Mouse (Mus musculus) large intestine, adult 2 months (tissue): Measurements from ENCODE around the gene Cyp2f2. TPM values are rescaled to one million over a fixed set of nuclear protein-coding genes. Genes with fewer than 3 reads are reported as not detected.

Experiments
- DNase-seq: peaks from one replicate; pipeline ENCODE4 v3.0.0-alpha.2; 2012; ENCODE audit warnings: low read depth, low spot score
- WGBS: fragments of 180-500 bp; shearing (Covaris S2); methylation state at CpG from one replicate; pipeline ENCODE4 v1.1.7; 2018; 5-methylcytosine and 5-hydroxymethylcytosine counted together
- polyA plus RNA-seq: library from polyadenylated mRNA; depleted of rRNA; stranded (reverse); fragments of >200 nt; gene quantifications from 2 replicates; pipeline ENCODE4 v1.2.3, GENCODE M21; 2012; rRNA removed

The Cyp2f2 gene
- polyA plus RNA-seq, result 0.18 and 0.22 TPM in 2 replicates

DNA sequence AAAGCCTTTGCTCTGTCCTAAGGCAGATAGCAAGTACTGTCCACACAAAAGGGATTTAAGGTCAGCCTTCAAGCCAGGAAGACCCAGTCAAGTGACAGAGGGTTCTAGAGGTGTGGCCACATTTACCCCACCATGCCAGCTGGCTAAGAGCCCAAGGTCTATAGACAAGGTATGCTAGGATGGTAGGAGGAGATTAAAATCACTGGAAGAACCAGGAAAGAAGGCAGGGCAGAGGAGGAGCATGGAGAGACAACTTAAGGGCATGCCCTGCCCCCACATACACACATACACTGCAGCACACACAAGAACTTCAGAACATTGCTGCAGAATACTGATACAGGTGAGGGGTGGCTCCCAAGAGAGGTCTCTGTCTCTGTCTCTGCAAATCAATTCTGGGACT is at the start of gene Cyp2f2:
Gene Cyp2f2 (plus strand): TSS at position 234 of the 400 bp plus-strand sequence.
- DNase-seq, result peak; percentile 50

DNA sequence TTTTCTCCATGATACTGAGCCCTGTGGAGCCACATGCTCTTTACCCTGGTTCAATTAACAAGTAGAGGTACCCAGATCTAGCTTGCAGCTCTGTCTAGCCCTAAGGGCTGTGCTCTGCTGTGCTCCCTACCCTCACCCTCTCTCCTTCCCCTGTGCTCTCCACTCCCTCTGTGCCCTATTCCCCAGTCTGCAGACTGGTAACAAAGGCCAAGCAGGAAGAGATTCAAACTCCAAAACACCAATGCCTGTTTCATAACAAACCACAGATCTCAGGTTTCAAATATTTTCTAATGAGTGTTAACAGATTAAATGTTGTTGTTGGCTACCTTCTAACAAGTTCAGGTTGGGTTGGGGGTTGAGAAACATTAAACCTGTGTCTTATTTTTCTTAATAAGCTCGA is 41.1 kb upstream of the Cyp2f2 start:
- WGBS, result 77% methylated on average over 1 of the region's 1 CpGs
- no peak for DNase-seq

DNA sequence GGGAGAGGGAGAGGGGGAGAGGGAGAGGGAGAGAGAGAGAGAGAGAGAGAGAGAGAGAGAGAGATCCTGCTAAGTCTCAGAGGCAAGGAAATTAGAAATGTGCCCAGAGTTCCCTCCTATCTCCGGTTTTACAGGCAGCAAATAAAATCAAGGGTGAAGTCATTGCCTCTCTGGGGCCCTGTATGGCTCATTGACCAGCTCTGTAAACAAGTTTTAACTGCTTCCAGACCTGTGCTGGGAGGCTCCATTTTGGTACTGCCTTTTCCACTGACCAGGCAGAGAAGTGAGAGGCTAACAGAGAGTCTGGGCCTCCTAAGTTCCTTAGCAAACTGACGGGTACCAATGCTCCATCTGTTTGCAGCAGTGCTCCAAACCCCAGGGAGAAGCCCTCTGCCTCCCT is 38.1 kb upstream of the Cyp2f2 start:
- DNase-seq, result peak; percentile 19
- 18% methylated on average over 2 of the region's 2 CpGs for WGBS

DNA sequence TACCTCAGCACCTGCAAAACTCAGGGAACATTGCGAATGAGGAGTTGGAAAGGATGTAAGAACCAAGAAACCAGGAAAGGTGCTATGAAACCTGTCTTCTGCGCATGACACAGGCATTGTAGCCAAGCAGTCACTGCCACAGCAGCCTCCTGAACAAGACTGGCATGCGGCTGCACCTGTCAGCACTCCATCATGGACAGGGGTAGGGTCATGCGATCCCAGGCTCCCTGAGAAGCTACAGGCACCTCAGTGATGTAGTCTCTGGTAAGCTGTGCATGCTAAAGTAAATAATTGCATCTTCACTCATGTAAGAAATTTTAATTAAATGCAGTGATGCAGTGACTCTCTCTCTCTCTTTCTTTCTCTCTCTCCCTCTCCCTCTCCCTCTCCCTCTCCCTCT is 28.7 kb upstream of the Cyp2f2 start:
- WGBS, result 86% methylated on average over 4 of the region's 4 CpGs
- DNase-seq, result no peak

DNA sequence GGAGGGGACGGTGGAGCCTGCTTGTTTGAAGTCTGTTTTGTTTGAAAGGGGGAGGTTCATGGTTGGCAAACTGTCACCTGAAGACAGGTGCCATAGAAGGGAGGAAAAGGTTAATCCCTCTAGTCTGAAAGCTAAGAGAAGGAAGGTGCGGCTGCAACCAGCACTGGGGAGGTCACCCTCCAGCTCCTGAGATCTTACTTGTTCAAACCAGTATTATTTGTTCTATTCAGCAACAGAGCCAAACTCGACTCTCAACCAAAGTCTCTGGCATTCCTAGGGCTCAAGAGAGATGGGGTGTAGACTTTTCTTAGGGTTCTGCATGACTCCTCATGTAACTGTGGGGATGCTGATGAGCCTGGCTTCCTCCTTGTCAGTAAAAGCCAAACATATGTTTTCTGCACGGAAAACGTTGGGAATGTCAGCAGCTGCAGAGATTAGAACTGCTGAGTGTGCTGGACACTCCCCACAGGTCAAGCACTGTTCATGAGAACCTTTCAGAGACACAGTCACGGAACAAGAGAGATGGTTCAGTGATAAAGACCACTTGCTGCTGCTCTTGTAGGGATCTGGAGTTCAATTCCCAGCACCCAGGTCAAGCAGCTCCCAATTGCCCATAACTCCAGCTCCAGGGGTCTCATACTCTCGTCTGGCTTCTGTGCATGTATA is 27.5 kb upstream of the Cyp2f2 start:
- WGBS, result 28% methylated on average over 7 of the region's 7 CpGs
- no peak for DNase-seq

DNA sequence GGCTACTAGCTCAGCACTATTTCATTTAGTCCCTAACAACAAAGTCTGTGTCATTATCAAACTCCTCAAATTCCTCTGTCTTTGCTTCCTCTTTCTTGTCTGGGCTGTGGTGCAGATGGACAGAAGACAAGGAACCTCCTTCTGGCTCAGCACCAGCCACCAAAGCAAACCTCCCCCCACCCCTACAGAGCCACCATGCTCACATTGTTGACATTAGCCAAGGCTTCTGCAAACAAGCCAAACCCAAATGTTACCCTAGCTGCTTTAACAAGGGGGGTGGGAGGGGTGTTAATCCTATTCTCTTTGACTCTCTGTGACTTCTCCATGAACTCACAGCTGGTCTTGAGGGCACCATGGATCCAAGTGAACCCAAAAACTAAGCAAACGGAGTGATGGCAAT is 26.8 kb upstream of the Cyp2f2 start:
- 23% methylated on average over 1 of the region's 1 CpGs for WGBS

DNA sequence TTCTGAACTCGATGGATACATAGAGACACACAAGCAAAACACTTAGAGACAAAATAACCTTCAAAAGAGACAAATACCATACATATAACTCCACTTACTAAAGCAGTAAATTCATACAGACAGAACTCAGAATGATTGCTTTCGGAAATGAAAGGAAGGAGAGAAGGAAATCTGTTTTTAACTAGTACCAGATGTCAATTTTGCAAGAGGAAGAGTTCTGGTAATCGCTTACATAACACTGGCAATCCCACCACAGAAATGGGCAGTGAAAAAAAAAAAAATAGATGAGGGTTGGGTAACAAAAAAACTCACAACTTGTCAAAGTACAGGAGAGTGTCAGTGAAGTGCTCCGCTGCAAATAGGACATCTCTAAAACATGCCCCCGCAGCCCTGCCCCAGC is 14.8 kb upstream of the Cyp2f2 start:
- no peak for DNase-seq
- 68% methylated on average over 5 of the region's 5 CpGs for WGBS

More for the DNA sequence above, 26.8 kb upstream of the Cyp2f2 start:
- DNase-seq, result no peak

DNA sequence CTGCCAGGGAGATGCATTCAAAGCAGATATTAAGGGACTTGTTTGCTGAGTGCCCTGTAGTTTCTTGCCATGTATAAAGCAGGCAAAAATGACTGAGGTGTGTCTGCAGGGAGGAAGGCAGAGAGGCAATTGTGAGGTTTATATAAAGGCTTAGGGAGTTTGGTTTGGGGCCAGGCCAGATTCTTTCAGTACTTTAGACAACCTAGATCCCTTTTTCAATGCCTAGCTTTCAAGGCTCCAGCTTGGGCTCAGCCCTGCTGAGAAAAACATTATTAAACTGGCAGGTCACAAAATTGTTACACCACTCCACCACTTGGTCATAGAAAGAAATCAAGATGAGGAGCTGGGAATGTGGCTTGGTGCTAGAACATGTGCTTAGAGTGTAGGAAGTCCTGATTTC is 9.4 kb upstream of the Cyp2f2 start:
- DNase-seq, result no peak

DNA sequence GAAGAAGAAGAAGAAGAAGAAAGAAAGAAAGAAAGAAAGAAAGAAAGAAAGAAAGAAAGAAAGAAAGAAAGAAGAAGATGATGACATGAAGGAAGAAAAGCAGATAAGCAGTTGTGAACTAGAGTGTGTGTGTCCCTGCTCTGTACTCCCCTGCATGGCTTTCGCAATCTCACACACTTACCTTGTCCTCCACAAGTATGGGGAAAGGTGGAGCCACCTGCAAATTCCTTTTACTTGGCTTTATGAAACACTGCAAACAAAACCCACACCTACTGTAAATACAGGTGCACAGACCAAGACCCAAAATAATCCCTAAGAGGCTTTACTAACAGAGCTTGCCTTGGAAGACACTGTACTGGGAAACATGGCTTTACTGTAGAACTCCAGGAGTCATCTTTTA is 8.7 kb upstream of the Cyp2f2 start:
- DNase-seq, result no peak
- WGBS, result 41% methylated on average over 1 of the region's 1 CpGs

DNA sequence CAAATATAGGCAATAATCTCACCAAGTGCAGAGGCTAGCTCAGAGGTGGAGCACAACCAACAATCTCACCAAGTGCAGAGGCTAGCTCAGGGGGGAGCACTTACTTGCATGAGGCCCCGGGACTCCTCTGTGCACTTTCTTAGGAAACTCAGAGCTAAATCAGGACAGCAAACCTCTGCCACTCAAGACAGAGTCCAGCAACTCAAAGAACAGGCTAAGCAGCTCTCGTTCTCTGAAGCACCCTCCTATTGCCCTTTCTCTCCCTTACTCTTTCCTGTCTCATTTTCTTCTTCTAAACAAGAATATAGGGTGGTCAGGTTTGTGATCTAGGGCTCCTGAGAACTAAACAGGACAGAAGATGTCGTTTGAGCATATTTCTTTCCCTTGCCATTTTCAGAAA is 7.7 kb upstream of the Cyp2f2 start:
- no peak for DNase-seq
- 75% methylated on average over 3 of the region's 3 CpGs for WGBS

DNA sequence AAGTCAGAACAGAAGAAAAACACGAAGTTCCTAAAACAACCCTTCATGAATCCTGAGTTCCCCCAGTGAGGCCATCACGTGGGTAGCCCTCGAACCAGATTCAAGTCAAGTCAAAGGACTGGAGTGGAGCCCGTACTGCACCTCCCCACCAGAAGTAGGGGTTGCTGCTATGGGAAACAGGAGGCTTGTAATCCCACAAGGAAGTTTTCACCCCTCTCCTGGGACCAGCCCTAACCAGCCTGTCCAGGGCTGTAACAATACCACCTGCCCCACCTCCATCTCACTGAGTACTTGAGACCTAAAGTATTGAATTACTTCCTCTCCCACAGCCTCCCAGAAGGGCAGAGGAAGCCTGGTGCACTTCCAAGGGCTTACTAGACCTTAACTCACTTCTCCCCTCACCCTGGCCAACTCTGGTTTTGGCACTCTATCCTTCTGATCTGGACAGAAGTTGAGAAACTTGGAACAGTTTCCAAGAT is 1.6 kb upstream of the Cyp2f2 start:
- WGBS, result 48% methylated on average over 4 of the region's 4 CpGs
- no peak for DNase-seq

DNA sequence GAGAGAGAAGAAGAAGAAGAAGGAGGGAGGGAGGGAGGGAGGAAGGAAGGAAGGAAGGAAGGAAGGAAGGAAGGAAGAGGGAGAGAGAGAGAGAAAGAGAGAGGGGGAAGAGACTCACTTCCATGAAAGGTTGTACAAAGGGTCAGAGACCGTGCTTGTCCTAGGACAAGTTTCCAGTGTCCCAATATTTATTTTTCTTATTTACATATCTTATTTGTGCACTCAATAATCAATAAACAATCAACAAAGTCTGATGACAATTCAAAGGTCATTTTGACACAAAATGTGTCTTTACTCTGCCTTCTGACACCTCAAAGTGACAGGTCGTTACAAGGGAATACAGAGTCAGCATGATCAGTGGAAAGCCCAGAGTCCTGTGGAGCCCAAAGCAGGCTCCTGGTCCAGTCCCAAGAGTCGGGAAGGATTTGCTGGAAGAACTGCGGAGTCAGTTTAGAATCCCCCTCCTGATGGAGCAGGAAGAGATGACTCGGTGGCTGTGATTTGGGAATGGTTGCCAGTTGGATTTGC is 4.7 kb downstream of the Cyp2f2 start:
- no peak for DNase-seq
- WGBS, result 76% methylated on average over 5 of the region's 5 CpGs

DNA sequence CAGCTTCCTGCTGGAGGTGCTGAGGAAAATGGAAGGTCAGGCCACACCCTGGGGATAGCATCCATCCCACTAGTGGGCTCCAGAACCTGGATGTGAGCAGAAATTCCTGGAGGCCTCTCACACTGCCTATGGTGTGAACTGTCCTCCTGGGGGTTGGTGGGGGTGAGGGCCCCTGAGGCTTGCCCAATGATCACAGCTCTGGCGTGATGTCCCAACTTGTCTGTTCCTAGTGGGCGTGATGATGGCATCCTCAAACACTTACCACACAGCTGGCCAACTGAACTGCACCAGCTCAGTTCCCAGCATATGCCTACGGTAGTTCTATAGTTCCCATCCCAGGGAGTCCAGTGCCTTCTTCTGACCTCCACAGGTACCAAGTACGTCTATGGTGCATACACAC is 5.3 kb downstream of the Cyp2f2 start:
- 87% methylated on average over 4 of the region's 4 CpGs for WGBS
- DNase-seq, result no peak

DNA sequence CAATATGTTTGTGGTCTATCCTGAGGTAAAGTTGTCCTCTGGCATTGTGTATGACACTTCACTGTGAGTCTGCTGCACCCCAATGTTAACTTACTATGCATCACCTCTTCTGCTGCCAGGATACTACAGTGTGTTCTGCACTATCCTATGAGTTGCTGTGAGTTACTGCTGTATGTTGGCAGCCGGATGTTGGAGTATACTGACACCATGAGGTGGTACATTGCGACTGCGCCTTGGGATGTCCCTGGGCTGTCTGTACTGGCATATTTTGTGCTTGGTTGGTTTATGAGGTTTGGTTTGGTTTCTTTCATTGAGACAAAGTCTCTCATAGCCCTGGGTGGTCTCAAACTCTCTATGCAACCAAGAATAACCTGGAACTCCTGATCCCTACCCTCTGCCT is 8.5 kb downstream of the Cyp2f2 start:
- WGBS, result 27% methylated on average over 3 of the region's 3 CpGs
- DNase-seq, result no peak

DNA sequence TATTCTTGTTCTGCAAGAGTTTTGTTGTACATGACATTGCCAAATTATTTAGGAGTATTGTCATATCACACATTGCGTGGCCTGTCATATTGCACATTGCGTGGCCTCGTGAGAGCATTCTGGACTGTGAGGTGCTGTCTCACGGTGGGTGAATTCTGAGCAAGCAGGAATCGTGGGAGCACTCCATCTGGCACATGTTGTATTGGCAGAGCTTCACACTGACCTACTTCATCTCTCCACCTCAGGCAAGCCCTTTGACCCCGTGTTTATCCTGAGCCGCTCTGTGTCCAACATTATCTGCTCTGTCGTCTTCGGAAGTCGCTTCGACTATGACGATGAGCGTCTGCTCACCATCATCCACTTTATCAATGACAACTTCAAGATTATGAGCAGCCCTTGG is 9.2 kb downstream of the Cyp2f2 start:
- WGBS, result 80% methylated on average over 13 of the region's 13 CpGs
- DNase-seq, result no peak

DNA sequence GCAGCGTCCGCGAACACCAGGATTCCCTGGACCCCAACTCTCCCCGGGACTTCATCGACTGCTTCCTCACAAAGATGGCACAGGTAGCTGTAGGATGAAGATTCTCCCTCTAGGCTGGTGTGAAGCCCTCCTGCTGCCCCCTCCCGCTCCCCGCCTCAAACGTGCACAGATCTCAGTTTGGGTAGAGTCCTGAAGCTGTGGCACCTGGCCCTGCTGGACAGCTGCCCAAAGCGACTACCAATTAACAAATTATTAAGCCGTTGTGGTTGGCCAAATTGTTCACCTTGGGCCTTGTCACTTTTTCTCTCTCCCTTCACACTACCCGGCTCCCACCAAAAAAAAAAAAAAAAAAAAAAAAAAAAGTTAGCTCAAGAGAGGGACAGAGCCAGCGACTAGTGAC is 10.1 kb downstream of the Cyp2f2 start:
- WGBS, result 77% methylated on average over 12 of the region's 12 CpGs
- DNase-seq, result no peak

DNA sequence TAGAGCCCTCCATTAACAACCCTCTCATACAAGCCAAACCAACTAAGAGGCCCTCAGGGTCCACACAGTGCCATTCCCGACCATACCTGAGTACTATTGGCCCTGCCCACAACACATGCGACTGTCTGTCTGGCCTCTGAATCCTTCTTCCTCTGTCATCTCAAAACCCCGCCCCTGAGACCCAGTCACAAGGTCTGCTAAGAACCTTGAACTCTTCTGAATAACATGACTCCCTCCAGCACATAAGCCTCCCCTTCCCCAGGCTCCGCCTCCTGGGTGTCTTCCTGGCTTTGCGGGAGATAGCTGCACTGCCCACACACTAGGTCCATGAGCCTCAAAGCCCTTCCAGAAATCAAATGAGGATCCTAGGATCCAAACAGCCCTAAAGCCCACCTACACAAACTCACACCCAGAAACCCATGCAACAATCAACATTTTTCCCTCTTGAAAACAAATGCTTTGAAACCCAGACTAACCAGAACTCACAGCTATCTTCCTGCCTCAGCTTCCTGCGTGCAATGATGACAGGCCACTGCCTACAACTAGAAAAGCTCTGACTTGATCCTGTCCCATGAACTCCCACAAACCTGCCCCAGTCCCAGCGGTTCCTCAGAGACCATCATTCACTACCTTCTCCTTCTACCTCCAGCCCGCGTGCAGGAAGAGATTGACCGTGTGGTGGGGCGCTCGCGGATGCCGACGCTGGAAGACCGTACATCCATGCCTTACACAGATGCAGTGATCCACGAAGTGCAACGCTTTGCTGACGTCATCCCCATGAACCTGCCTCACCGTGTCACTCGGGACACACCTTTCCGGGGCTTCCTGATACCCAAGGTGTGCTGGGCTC is 11.0 kb downstream of the Cyp2f2 start:
- WGBS, result 86% methylated on average over 22 of the region's 22 CpGs
- no peak for DNase-seq

DNA sequence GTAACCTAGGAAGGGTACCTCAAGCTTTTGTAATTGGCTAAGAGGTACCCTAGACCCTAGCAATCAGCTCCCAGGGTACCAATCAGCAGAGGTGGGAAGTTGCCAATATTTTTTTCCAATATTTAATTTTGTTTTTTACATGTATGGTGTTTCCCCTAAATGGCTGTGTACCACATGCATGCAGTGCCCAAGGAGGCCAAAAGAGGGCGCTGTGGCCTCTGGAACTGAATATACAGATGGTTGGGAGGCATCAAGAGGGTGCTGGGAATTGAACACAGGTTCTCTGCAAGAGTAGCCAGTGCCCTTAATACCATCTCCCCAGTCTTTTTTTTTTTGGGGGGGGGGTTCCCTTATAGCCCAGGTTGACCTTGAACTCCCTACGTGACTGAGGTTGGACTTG is 11.7 kb downstream of the Cyp2f2 start:
- 60% methylated on average over 2 of the region's 2 CpGs for WGBS
- DNase-seq, result no peak

DNA sequence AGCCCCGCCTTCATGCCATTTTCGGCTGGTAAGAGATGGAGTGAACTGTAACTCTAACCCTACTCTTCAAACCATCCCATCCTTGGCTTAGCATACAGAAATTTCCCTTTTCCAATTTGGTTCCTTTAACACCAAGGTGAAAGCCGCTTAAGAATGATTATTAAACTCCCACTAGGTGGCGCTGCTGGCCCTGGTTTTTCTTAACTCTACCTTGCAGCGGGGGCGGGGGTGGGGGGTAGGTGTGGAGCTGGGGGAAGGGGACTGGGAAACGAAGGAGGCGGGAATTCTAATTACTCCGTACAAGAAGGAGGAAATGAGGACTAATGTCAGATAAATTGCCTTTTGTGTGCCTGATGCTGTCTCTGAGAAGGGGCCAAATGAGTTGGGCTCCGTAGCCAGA is 12.9 kb downstream of the Cyp2f2 start:
- 14% methylated on average over 10 of the region's 10 CpGs for WGBS
- DNase-seq, result no peak

DNA sequence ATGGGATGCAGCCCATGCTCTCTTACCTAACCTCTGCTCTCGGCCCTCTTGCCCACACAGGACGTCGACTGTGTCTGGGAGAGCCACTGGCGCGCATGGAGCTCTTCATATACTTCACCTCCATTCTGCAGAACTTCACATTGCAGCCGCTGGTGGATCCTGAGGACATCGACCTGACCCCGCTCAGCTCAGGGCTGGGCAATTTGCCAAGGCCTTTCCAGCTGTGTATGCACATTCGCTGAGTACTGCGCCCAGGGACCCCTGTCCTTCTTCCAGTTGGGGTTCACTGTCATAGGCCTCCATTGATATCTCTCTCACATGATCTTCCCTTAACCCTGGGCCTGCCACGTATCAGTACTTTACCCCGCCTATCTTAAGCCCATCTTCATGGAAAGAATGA is 13.4 kb downstream of the Cyp2f2 start:
- DNase-seq, result no peak
- WGBS, result 34% methylated on average over 12 of the region's 12 CpGs

DNA sequence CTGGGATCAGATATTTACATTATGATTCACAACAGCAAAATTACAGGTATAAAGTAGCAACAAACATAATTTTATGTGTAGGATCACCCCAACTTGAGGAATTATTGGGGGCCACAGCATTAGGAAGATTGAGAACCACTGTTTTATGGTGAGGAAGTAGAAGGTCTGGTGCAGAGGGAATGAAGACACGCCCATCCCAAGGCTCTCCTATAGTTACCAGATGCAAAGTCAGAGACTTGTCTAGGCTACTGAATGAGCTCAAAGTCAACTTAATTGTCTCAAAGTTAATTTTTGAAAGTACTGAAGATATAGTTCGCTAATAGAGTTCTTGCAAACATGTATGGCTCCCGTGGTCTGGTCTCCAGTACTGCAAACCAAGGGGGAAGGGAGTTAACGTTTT is 14.0 kb downstream of the Cyp2f2 start:
- WGBS, result 53% methylated on average over 4 of the region's 4 CpGs
- DNase-seq, result no peak
